Mouse (Mus musculus) heart, postnatal 0 days (tissue): ENCODE results near the gene Cox7b2.

ENCODE experiments used
- CTCF ChIP-seq: IDR thresholded peaks from 2 replicates; pipeline ENCODE4 v1.5.1; 2016; ENCODE audit warnings: antibody characterized with exemption, control low read depth, low read depth
- EP300 ChIP-seq: IDR thresholded peaks from 2 replicates; pipeline ENCODE4 v1.6.1; 2016; ENCODE audit warnings: antibody characterized with exemption, low read depth

- TF ChIP-seq CTCF (no peak), EP300 (no peak)
Measured at GRCm38 (mm10) chr5:71548079-71548478, at the start of gene Cox7b2.
